Mouse (Mus musculus) ES-E14 (cell line): ENCODE results near the gene Slc4a3.

Experiments used
- CHD2 ChIP-seq: IDR thresholded peaks from 2 replicates; pipeline ENCODE4 v1.6.1; 2014; ENCODE audit warnings: mild to moderate bottlenecking, low read depth, low read length, inconsistent platforms
- MAFK ChIP-seq: IDR thresholded peaks from 2 replicates; pipeline ENCODE4 v1.6.1; 2014; ENCODE audit warnings: mild to moderate bottlenecking, low read depth, low read length, inconsistent platforms; ENCODE audit not compliant: insufficient read depth
- ZNF384 ChIP-seq: IDR thresholded peaks from 2 replicates; pipeline ENCODE4 v1.6.1; 2012; ENCODE audit warnings: low read depth, low read length, inconsistent platforms

GRCm38 (mm10) chr1:75548871-75549270 is 2.8 kb downstream of the Slc4a3 start:
- no peak for TF ChIP-seq MAFK
- TF ChIP-seq CHD2: no peak
- no peak for TF ChIP-seq ZNF384
